Mouse (Mus musculus) cerebellum, adult 2 months (tissue): ENCODE data around the gene Dmtf1. TPM values are rescaled to one million over a fixed set of nuclear protein-coding genes. Genes with fewer than 3 reads are reported as not detected.

Experiments
- DNase-seq, 2 experiments: peaks; one replicate each; pipeline ENCODE4 v3.0.0; 2021
- H3K27ac ChIP-seq: fragments of 200-500 bp; 2 replicates; pipeline ENCODE4 v1.5.1; 2012; ENCODE audit warnings: low read length, control low read depth, inconsistent platforms; ENCODE audit not compliant: insufficient read depth
- H3K27me3 ChIP-seq: fragments of 200-500 bp; 2 replicates; pipeline ENCODE4 v1.6.1; 2012; ENCODE audit warnings: inconsistent platforms, mild to moderate bottlenecking, low read length, moderate library complexity; ENCODE audit not compliant: control insufficient read depth, insufficient read depth
- H3K4me1 ChIP-seq: fragments of 200-500 bp; 2 replicates; pipeline ENCODE4 v1.6.1; 2011; ENCODE audit warnings: low read length; ENCODE audit not compliant: control insufficient read depth, insufficient read depth
- H3K4me3 ChIP-seq: fragments of 200-500 bp; replicated peaks from 2 replicates; pipeline ENCODE3; 2011; ENCODE audit warnings: mild to moderate bottlenecking, low read depth, low read length, control low read depth; ENCODE audit not compliant: insufficient read depth
- CTCF ChIP-seq: fragments of 200-500 bp; IDR thresholded peaks from 2 replicates; pipeline ENCODE4 v1.5.1; 2011; ENCODE audit warnings: low read depth, mild to moderate bottlenecking, control low read depth, low read length, moderate library complexity, borderline replicate concordance; ENCODE audit not compliant: insufficient read depth
- POLR2A ChIP-seq: fragments of 200-500 bp; IDR thresholded peaks from 2 replicates; pipeline ENCODE4 v1.6.1; 2011; ENCODE audit warnings: low read length, control low read depth, borderline replicate concordance; ENCODE audit not compliant: insufficient read depth
- WGBS: fragments of 180-500 bp; shearing (Covaris S2); methylation state at CpG from one replicate; pipeline ENCODE4 v1.1.7; 2018; 5-methylcytosine and 5-hydroxymethylcytosine counted together
- polyA plus RNA-seq: library from polyadenylated mRNA; depleted of rRNA; stranded (reverse); fragments of >200 nt; gene quantifications from 2 replicates; pipeline ENCODE4 v1.2.3, GENCODE M21; 2012

Gene Dmtf1
- polyA plus RNA-seq, 1 experiment: 67.5 TPM

DNA sequence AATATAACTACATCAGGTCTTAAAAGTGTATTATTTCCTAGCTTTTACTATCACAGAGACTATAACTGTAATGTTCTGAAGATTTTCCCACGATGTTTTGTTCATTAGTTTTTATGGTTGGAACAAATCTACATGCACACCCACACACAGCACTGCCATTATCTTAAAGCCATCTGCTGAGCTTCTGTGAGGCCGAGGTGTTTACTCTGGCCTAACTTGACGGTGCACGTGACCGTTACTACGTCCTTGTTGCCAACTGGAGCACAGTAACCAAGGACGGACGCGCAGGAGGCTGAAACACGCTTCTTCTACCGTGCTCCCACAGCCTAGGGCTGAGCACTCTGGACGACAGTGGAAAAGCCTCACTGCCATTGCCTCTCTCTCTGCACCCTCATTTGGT, 33.0 kb downstream of the Dmtf1 start:
- DNase-seq: no peak
- TF ChIP-seq POLR2A (no peak), CTCF (no peak)
- WGBS: 75% methylated on average over 12 of the region's 12 CpGs
- no peak overlapping the region for H3K4me3 ChIP-seq
- H3K4me1 ChIP-seq: no peaks in the 10 kb centered on the region
- no peaks in the 10 kb centered on the region for H3K27me3 ChIP-seq
- H3K27ac ChIP-seq: no peak overlapping the region

DNA sequence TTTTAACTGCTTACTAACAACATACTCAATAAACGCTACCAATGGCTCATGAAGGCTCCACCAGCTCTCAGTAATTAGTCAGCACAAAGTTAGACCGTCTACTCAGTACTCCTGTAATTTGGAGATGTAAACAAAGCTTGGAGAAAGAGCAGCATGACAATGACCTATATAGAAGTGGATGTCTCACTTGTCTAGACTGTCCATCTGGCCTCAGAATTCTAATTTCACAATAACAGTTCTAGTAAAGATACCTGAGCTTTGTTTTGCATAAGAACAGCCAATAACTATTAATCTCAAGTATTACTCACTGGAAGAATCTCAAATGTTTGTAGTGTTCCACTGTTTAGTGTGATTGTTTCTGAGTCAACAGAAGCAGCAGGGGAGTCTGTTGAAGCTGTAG, 37.4 kb downstream of the Dmtf1 start:
- Histone ChIP-seq H3K4me1 (no peaks in the 10 kb centered on the region), H3K4me3 (no peak overlapping the region), H3K27me3 (no peaks in the 10 kb centered on the region), H3K27ac (no peak overlapping the region)
- no peak for DNase-seq
- TF ChIP-seq CTCF (no peak), POLR2A (no peak)
- 46% methylated on average over 2 of the region's 2 CpGs for WGBS

DNA sequence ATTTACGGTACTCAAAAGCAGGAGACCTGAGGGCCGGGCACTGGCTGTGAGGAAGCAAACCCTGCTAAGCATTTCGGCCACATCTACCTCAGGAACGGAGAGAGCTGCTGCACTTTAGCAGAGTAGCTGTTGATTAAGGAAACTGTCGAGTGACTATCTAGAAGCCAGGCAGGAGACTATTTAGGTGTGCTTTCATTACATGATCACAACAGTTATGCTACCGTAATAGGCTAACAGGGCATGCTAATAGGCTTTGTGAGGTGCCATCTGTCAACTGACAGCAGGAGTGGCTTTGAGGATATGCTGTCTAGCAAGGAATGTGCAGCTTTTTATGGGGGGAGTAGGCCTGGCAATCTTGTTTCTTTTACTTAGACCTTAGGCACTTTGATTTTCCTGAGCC, 47.4 kb downstream of the Dmtf1 start:
- H3K27ac ChIP-seq: no peak overlapping the region
- WGBS: 13% methylated on average over 6 of the region's 6 CpGs
- no peak for TF ChIP-seq CTCF
- TF ChIP-seq POLR2A: no peak
- peaks cover 6% of the 10 kb centered on the region for H3K4me1 ChIP-seq
- DNase-seq: peak in 1 of 2 experiments; percentile 54
- H3K4me3 ChIP-seq: no peak overlapping the region
- H3K27me3 ChIP-seq: no peaks in the 10 kb centered on the region

DNA sequence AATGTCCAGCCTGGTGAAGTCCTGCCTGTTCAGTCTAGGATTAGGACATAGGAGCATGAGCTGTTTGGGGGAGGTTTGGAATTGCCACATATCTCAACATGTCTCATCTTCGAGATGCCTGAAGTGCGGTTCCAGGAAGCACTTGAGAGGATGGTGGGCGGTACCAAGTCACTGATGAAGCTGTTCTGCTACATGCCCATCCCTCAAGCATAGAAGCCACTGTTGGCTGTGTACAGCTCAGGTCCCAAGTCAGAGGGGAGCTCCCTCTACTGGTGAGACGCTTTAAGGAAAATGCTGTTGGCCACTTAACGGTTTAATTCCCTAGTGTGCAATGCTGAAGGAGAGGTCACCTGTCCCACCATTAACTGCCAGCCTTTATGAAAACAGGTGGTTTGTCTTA, 49.8 kb downstream of the Dmtf1 start:
- Histone ChIP-seq H3K27me3 (no peaks in the 10 kb centered on the region), H3K27ac (no peak overlapping the region), H3K4me3 (no peak overlapping the region), H3K4me1 (peaks cover 6% of the 10 kb centered on the region)
- 18% methylated on average over 5 of the region's 5 CpGs for WGBS
- peak; percentile 40 to 46 for DNase-seq
- TF ChIP-seq CTCF (peak; percentile 75), POLR2A (no peak)

DNA sequence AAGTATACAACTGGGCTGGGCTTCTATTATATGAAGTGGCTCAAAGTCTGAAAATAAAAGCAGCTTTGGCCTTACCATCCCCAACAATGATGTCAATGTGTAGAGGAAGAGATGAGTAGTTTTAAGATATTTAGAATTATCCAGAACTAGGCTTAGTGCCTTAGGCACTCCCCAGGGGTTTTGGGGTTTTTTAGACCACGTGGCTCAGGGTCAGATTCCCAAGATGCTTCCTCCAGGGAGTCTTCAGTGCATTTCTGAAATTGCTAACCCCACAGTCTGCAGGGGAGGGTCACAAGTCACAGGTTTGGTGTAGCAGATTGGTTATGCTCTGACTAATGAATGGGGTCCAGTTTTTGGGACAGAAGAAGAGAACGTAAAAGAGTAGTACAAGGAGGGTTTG, 50.3 kb downstream of the Dmtf1 start:
- Histone ChIP-seq H3K27ac (no peak overlapping the region), H3K4me3 (no peak overlapping the region), H3K4me1 (peaks cover 6% of the 10 kb centered on the region), H3K27me3 (no peaks in the 10 kb centered on the region)
- 57% methylated on average over 2 of the region's 2 CpGs for WGBS
- no peak for DNase-seq
- TF ChIP-seq CTCF (no peak), POLR2A (no peak)

DNA sequence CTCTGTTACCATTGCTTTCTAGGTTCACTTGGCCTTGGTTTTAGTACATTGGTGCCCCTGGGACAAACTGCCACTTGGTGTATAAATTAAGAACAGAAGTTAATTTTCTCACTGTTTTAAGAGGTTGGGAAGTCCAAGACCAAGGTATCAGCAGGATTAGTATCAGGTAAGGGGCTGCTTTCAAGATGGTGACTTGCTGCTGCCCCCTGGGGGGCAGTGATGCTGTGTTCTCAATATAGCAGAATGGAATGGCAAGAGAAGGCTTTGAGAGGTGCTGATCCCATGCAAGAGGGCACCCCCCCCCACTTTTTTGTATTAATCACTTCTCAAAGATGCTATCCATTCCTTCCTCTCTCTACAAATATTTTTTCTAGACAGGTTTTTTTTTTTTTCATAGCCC, 52.0 kb downstream of the Dmtf1 start:
- TF ChIP-seq CTCF: no peak
- TF ChIP-seq POLR2A: no peak
- no peaks in the 10 kb centered on the region for H3K27me3 ChIP-seq
- H3K4me3 ChIP-seq: no peak overlapping the region
- no peak for DNase-seq
- peaks cover 1% of the 10 kb centered on the region for H3K4me1 ChIP-seq
- no peak overlapping the region for H3K27ac ChIP-seq

DNA sequence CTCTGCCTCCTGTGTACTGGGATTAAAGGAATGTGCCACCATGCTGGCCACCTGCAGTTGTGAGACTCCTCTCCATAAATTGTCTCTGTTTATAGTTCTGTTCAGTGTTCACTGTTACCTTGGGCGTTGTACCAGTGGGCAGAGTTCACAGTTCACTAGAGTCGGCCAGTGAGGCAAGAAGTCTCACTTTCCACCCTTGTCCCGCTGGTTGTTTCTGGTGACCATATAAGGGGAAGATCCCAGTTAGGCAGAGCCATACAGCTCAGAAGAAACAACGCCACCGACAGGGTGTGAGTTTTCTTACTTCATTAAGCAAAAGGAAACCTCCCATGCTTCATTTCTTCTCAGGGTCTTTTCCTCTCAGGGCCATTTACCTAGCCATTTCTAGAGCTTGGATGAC, 53.1 kb downstream of the Dmtf1 start:
- WGBS: 89% methylated on average over 5 of the region's 5 CpGs
- no peak for DNase-seq
- Histone ChIP-seq H3K4me1 (no peaks in the 10 kb centered on the region), H3K4me3 (no peak overlapping the region), H3K27ac (no peak overlapping the region), H3K27me3 (no peaks in the 10 kb centered on the region)
- no peak for TF ChIP-seq CTCF
- no peak for TF ChIP-seq POLR2A

DNA sequence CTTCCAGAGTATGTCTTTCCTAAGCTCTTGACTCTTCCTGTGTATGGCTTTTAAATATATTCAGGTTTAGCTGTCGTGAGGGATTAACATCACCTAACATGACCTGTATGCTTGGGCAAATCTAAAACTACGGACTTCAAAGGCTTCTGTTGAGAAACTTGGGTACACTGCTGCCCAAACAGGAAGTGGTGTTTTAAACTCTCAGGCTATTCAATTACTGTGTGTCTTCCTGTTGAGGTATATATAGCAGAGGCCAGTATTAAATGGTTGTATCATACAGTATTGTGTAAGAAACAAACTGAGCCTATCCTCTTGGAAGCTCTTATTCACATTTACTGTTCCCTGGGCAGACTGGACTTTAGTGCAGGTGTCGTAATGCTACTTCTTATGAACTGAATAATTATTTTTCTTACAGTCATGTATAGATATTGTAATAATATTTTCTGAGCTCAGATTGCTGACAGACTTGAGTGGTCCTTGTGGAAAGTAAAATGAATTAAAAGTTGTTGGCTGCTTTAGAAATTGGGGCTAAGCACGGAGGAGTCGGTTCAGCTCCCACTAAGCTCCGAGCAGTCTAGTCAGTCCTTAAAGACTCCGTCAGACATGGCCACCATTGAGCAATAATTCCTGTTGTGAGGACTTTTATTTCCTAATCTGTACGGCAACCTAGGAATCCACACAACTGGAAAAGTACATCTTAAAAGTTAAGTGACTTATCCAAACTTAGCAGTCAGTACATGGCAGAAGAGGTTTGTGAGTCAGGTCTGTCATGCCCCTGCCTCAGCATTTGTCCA, 54.1 kb downstream of the Dmtf1 start:
- WGBS: 85% methylated on average over 8 of the region's 8 CpGs
- Histone ChIP-seq H3K27ac (no peak overlapping the region), H3K27me3 (no peaks in the 10 kb centered on the region), H3K4me3 (no peak overlapping the region), H3K4me1 (no peaks in the 10 kb centered on the region)
- TF ChIP-seq CTCF: no peak
- no peak for TF ChIP-seq POLR2A
- DNase-seq: no peak

DNA sequence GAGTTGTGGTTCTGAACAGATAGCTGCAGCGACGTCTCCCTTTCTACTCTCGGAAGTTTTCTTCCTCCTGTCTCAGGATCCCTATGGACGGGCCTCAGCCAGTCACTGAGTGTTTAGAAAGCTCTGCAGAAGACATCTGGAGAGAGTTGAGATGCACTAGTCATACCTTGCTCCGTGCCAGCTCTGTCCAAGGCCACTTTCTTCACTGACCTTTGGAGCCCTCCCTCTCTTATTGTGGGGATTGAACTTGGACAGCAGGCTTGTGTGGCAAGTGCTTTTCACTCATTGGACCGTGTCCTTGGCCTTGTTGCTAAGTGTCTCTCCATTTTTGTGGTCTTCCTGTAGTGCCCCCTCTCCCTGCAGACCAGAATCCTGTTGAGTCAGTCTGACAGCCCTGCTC, 54.8 kb downstream of the Dmtf1 start:
- Histone ChIP-seq H3K4me3 (no peak overlapping the region), H3K27me3 (no peaks in the 10 kb centered on the region), H3K27ac (no peak overlapping the region), H3K4me1 (no peaks in the 10 kb centered on the region)
- TF ChIP-seq POLR2A (no peak), CTCF (no peak)
- 83% methylated on average over 6 of the region's 6 CpGs for WGBS
- DNase-seq: no peak
